Mouse (Mus musculus) MEL (cell line): Measurements from ENCODE around the gene Camta1.

ENCODE experiments used
- BHLHE40 ChIP-seq: IDR thresholded peaks from 2 replicates; pipeline ENCODE4 v1.6.1; 2012; ENCODE audit warnings: low read depth, mild to moderate bottlenecking, inconsistent platforms, low read length, improper control_type of control experiment, borderline replicate concordance
- CTCF ChIP-seq, 3 experiments: IDR thresholded peaks in 2 of 3; conservative IDR thresholded peaks in 1 of 3; 2 replicates each; pipeline ENCODE4 v1.5.1; 2011 to 2012; ENCODE audit warnings: low read length in 3 of 3, low read depth in 2 of 3, mild to moderate bottlenecking in 2 of 3, improper control_type of control experiment in 1 of 3, inconsistent platforms in 1 of 3, mixed read lengths in 1 of 3, moderate library complexity in 1 of 3; ENCODE audit not compliant: control insufficient read depth in 1 of 3, insufficient read depth in 1 of 3, poor library complexity in 1 of 3, severe bottlenecking in 1 of 3
- EP300 ChIP-seq, 2 experiments: IDR thresholded peaks; 2 replicates each; pipeline ENCODE4 v1.6.1; 2011; ENCODE audit warnings: improper control_type of control experiment in 2 of 2, low read length in 2 of 2, low read depth in 1 of 2, mild to moderate bottlenecking in 1 of 2
- ETS1 ChIP-seq: IDR thresholded peaks from 2 replicates; pipeline ENCODE4 v1.6.1; 2012; ENCODE audit warnings: low read depth, mild to moderate bottlenecking, inconsistent platforms, low read length, improper control_type of control experiment, moderate library complexity
- GATA1 ChIP-seq: IDR thresholded peaks from 2 replicates; pipeline ENCODE4 v1.6.1; 2011; ENCODE audit warnings: low read depth, low read length, improper control_type of control experiment
- KAT2A ChIP-seq: conservative IDR thresholded peaks from 2 replicates; pipeline ENCODE4 v1.6.1; 2012; ENCODE audit warnings: low read depth, low read length, improper control_type of control experiment, inconsistent platforms
- MAZ ChIP-seq: IDR thresholded peaks from 2 replicates; pipeline ENCODE4 v1.6.1; 2012; ENCODE audit warnings: low read depth, mild to moderate bottlenecking, inconsistent platforms, low read length, improper control_type of control experiment
- MYB ChIP-seq: IDR thresholded peaks from 2 replicates; pipeline ENCODE4 v1.6.1; 2011; ENCODE audit warnings: mild to moderate bottlenecking, low read depth, low read length, improper control_type of control experiment
- POLR2A ChIP-seq, 2 experiments: IDR thresholded peaks; 2 replicates each; pipeline ENCODE4 v1.6.1; 2011 to 2012; ENCODE audit warnings: low read length in 2 of 2, mild to moderate bottlenecking in 2 of 2, control low read depth in 1 of 2, improper control_type of control experiment in 1 of 2, low read depth in 1 of 2, moderate library complexity in 1 of 2; ENCODE audit not compliant: control insufficient read depth in 1 of 2, insufficient read depth in 1 of 2, poor library complexity in 1 of 2
- SIN3A ChIP-seq: IDR thresholded peaks from 2 replicates; pipeline ENCODE4 v1.6.1; 2012; ENCODE audit warnings: low read length, improper control_type of control experiment, inconsistent platforms
- SMC3 ChIP-seq: IDR thresholded peaks from 2 replicates; pipeline ENCODE4 v1.6.1; 2011; ENCODE audit warnings: low read depth, low read length, improper control_type of control experiment
- TCF12 ChIP-seq: IDR thresholded peaks from 2 replicates; pipeline ENCODE4 v1.6.1; 2014; ENCODE audit warnings: low read depth, mild to moderate bottlenecking, inconsistent platforms, low read length, improper control_type of control experiment, moderate library complexity
- UBTF ChIP-seq: IDR thresholded peaks from 2 replicates; pipeline ENCODE4 v1.6.1; 2012; ENCODE audit warnings: low read depth, mild to moderate bottlenecking, inconsistent platforms, low read length, improper control_type of control experiment, moderate library complexity, borderline replicate concordance; ENCODE audit not compliant: insufficient read depth
- USF1 ChIP-seq: IDR thresholded peaks from 2 replicates; pipeline ENCODE4 v1.6.1; 2014; ENCODE audit warnings: low read depth, mild to moderate bottlenecking, inconsistent platforms, low read length, improper control_type of control experiment, moderate library complexity

- TF ChIP-seq EP300 (IDR thresholded peaks at IDR 0.05; ENCODE audit: low read depth in 1 of 2, low read length in 2 of 2) (no peak), CTCF (IDR thresholded peaks at IDR 0.05 in 2 of 3, conservative IDR thresholded peaks at IDR 0.05 in 1 of 3; ENCODE audit: control insufficient read depth in 1 of 3, insufficient read depth in 1 of 3, low read depth in 2 of 3, low read length in 3 of 3, poor library complexity in 1 of 3, severe bottlenecking in 1 of 3) (no peak), KAT2A (no peak), SMC3 (no peak), ETS1 (no peak), SIN3A (no peak), BHLHE40 (no peak), TCF12 (no peak), MYB (no peak), USF1 (no peak), MAZ (no peak), POLR2A (IDR thresholded peaks at IDR 0.05; ENCODE audit: control insufficient read depth in 1 of 2, insufficient read depth in 1 of 2, low read depth in 1 of 2, low read length in 2 of 2, poor library complexity in 1 of 2) (no peak), GATA1 (no peak), UBTF (no peak)
Measured at GRCm38 (mm10) chr4:150933503-150933902, 928.2 kb downstream of the Camta1 start.
